ENCODE assay signal across 12 mouse cellular contexts in the genomic region with DNA sequence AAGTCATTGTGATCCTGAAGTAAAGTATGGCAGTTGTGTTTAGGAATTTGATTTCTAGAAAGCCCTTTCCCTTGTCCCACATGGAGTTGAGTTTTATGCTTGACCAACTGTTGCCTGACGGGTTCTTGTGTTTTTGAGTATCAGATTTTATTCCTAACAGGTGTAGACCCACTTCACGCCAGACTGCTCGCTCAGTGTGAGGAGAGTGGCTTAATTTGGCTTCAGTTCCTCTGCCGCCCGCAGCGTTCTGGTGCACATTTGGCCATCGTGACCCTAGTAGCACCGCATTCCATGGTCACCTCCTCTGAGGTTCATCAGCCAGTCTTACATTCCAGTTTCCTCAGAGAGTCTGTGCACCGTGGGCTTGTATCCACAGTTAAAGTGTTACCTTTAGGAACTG.
A peak's percentile ranks its signal among the peaks of the same experiment; 100 is the strongest.
DNase-seq lines count a peak whose midpoint lies in the region; ATAC-seq and TF ChIP-seq lines count a peak whose summit lies in the region.
"Had no signal": no experiment of that assay in that cellular context is flagged by ENCODE, and none has a peak within 500 bp of the region (broad histone marks: within the 10 kb centered on the region; RNA-seq: fewer than 3 reads in every experiment).

No protein-coding gene starts in this region.

- H3K4me1 ChIP-seq in lung, postnatal 0 days (ENCODE audit: insufficient read depth, low read depth, low read length): peaks cover 7% of the 10 kb centered on the region; the same call in 1 of the 2 replicates
- H3K4me1 ChIP-seq in embryonic facial prominence, embryonic 10.5 days: peaks cover 54% of the 10 kb centered on the region
- peaks cover 24% of the 10 kb centered on the region; the same call in 1 of the 2 replicates for H3K4me1 ChIP-seq in kidney, postnatal 0 days (replicated peaks; ENCODE audit: insufficient read depth, low read length)
- peaks cover 12% of the 10 kb centered on the region for H3K4me1 ChIP-seq in midbrain, embryonic 14.5 days (ENCODE audit: control insufficient read depth, insufficient read depth, low read length)

- no peak for TF ChIP-seq EP300 in lung, postnatal 0 days (IDR thresholded peaks at IDR 0.05)

- no peak overlapping the region for H3ac ChIP-seq in myocyte (ENCODE audit: control insufficient read depth, insufficient read length)

- ATAC-seq in lung, postnatal 0 days: peak; percentile 39
- ATAC-seq in kidney, postnatal 0 days (replicated peaks; ENCODE audit: low FRiP score, low read depth): peak; percentile 83
- no peak for ATAC-seq in activated CD4-positive, CD25-positive, alpha-beta regulatory T cell, adult 4 months
- no peak for ATAC-seq in midbrain, embryonic 14.5 days (ENCODE audit: low FRiP score, low TSS enrichment)
- ATAC-seq: inflammation-experienced regulatory T-cells, adult 6 months; liver, embryonic 12.5 days had no signal

- H3K9me3 ChIP-seq in lung, postnatal 0 days (ENCODE audit: low read length): no peaks in the 10 kb centered on the region
- no peaks in the 10 kb centered on the region for H3K9me3 ChIP-seq in embryonic facial prominence, embryonic 10.5 days
- H3K9me3 ChIP-seq in kidney, postnatal 0 days (replicated peaks; ENCODE audit: low read length): no peaks in the 10 kb centered on the region
- no peaks in the 10 kb centered on the region for H3K9me3 ChIP-seq in midbrain, embryonic 14.5 days (ENCODE audit: control insufficient read depth, low read length)
- H3K9me3 ChIP-seq: liver, embryonic 12.5 days had no signal

- 53% methylated on average over 9 of the region's 9 CpGs for WGBS in lung, postnatal 0 days
- WGBS in embryonic facial prominence, embryonic 10.5 days: 47% methylated on average over 9 of the region's 9 CpGs
- WGBS in kidney, postnatal 0 days: 34% methylated on average over 9 of the region's 9 CpGs
- WGBS in midbrain, embryonic 14.5 days: 85% methylated on average over 9 of the region's 9 CpGs

- no peak overlapping the region for H3K4me2 ChIP-seq in lung, postnatal 0 days (replicated peaks; ENCODE audit: low read depth, low read length)
- H3K4me2 ChIP-seq in kidney, postnatal 0 days (ENCODE audit: low read length): no peak overlapping the region
- no peak overlapping the region for H3K4me2 ChIP-seq in myocyte (ENCODE audit: low read depth)
- H3K4me2 ChIP-seq in midbrain, embryonic 14.5 days (ENCODE audit: low read length): no peak overlapping the region
- H3K4me2 ChIP-seq: liver, embryonic 12.5 days had no signal

- TF ChIP-seq CTCF in lung, postnatal 0 days (IDR thresholded peaks at IDR 0.05): no peak
- TF ChIP-seq CTCF in kidney, postnatal 0 days (IDR thresholded peaks at IDR 0.05; ENCODE audit: low read depth): no peak; the same call in 1 of the 2 replicates

- TF ChIP-seq POLR2A in myocyte (IDR thresholded peaks at IDR 0.05; ENCODE audit: insufficient read length, low read depth): no peak

- H3K79me2 ChIP-seq in myocyte (ENCODE audit: control insufficient read depth, insufficient read depth): peaks cover 59% of the 10 kb centered on the region

- H3K9ac ChIP-seq in lung, postnatal 0 days (replicated peaks; ENCODE audit: low read depth): no peak overlapping the region
- H3K9ac ChIP-seq in kidney, postnatal 0 days (ENCODE audit: low read depth, low read length): no peak overlapping the region
- no peak overlapping the region for H3K9ac ChIP-seq in midbrain, embryonic 14.5 days (replicated peaks; ENCODE audit: low read length)
- H3K9ac ChIP-seq: liver, embryonic 12.5 days had no signal

- H3K36me3 ChIP-seq in lung, postnatal 0 days (ENCODE audit: insufficient read depth, low read length): peaks cover 11% of the 10 kb centered on the region
- H3K36me3 ChIP-seq in embryonic facial prominence, embryonic 10.5 days (replicated peaks): peaks cover 14% of the 10 kb centered on the region
- 0 out of 2 replicates have a peak, but pooled peaks cover 2% of the 10 kb centered on the region for H3K36me3 ChIP-seq in kidney, postnatal 0 days (ENCODE audit: insufficient read depth, low read length)
- peaks cover 11% of the 10 kb centered on the region for H3K36me3 ChIP-seq in myocyte (ENCODE audit: control insufficient read depth, insufficient read depth)
- H3K36me3 ChIP-seq in midbrain, embryonic 14.5 days (ENCODE audit: control insufficient read depth, insufficient read depth, low read length): no peaks in the 10 kb centered on the region
- H3K36me3 ChIP-seq: liver, embryonic 12.5 days had no signal

- no peak for DNase-seq in lung, postnatal 0 days (ENCODE audit: low spot score)
- DNase-seq in lung, postnatal 36 days: no peak
- DNase-seq in embryonic facial prominence, embryonic 10.5 days (ENCODE audit: low spot score): peak; percentile 39
- DNase-seq in kidney, postnatal 0 days (ENCODE audit: low spot score): peak; percentile 72
- DNase-seq in left cerebral cortex, adult 9 months (ENCODE audit: low spot score in 2 of 2): no peak
- no peak for DNase-seq in midbrain, embryonic 14.5 days
- DNase-seq: embryo, embryonic 11 days; heart, postnatal 4 days had no signal

- no peak overlapping the region for H3K4me3 ChIP-seq in lung, postnatal 0 days (ENCODE audit: low read depth, low read length)
- no peak overlapping the region for H3K4me3 ChIP-seq in embryonic facial prominence, embryonic 10.5 days
- H3K4me3 ChIP-seq in kidney, postnatal 0 days (replicated peaks; ENCODE audit: low read depth, low read length): no peak overlapping the region
- H3K4me3 ChIP-seq in myocyte: no peak overlapping the region
- H3K4me3 ChIP-seq in midbrain, embryonic 14.5 days (replicated peaks; ENCODE audit: low read depth, low read length): no peak overlapping the region
- H3K4me3 ChIP-seq: liver, embryonic 12.5 days had no signal

- H3K27ac ChIP-seq in lung, postnatal 0 days (ENCODE audit: low read length): peak overlapping the region; percentile 39; the same call in 1 of the 2 replicates
- 0 out of 2 replicates have a peak overlapping the region, but pooled peaks have one; percentile 25 for H3K27ac ChIP-seq in embryonic facial prominence, embryonic 10.5 days (replicated peaks)
- H3K27ac ChIP-seq in kidney, postnatal 0 days: peak overlapping the region; percentile 67
- no peak overlapping the region for H3K27ac ChIP-seq in midbrain, embryonic 14.5 days (replicated peaks; ENCODE audit: low read depth, low read length)
- H3K27ac ChIP-seq: liver, embryonic 12.5 days had no signal

- H3K27me3 ChIP-seq in lung, postnatal 0 days (replicated peaks; ENCODE audit: insufficient read depth, low read length): no peaks in the 10 kb centered on the region
- no peaks in the 10 kb centered on the region for H3K27me3 ChIP-seq in embryonic facial prominence, embryonic 10.5 days (replicated peaks; ENCODE audit: low read depth, poor library complexity, severe bottlenecking)
- H3K27me3 ChIP-seq in kidney, postnatal 0 days (ENCODE audit: insufficient read depth, low read length): no peaks in the 10 kb centered on the region
- H3K27me3 ChIP-seq in myocyte (ENCODE audit: control insufficient read depth, insufficient read depth, insufficient read length): no peaks in the 10 kb centered on the region
- H3K27me3 ChIP-seq in midbrain, embryonic 14.5 days (ENCODE audit: control insufficient read depth, insufficient read depth, low read length): no peaks in the 10 kb centered on the region
- H3K27me3 ChIP-seq: liver, embryonic 12.5 days had no signal

TF ChIP-seq in myocyte, 11 proteins besides CTCF, POLR2A, EP300 and RAD21:
- TF ChIP-seq MYOD1 (IDR thresholded peaks at IDR 0.05; ENCODE audit: control insufficient read depth in 1 of 3, insufficient read length in 2 of 3, low read depth in 2 of 3) (peak; percentile 30 to 89 (median 62)), MYOG (IDR thresholded peaks at IDR 0.05; ENCODE audit: control insufficient read depth in 1 of 3, insufficient read depth in 1 of 3, insufficient read length in 2 of 3, low read depth in 2 of 3) (peak; percentile 63 to 95 (median 72)), CEBPB (IDR thresholded peaks at IDR 0.05; ENCODE audit: insufficient read depth, poor library complexity, severe bottlenecking) (no peak), SRF (IDR thresholded peaks at IDR 0.05; ENCODE audit: control insufficient read depth, insufficient read length, low read depth) (peak; percentile 76), TCF12 (IDR thresholded peaks at IDR 0.05; ENCODE audit: insufficient read depth, poor library complexity, severe bottlenecking) (peak; percentile 80)

Comparison
In these comparisons a context has a peak if more than half of its experiments do, and no peak if none do; other contexts are left out.
1. ATAC-seq: peak in lung, postnatal 0 days (single experiment) and kidney, postnatal 0 days (single experiment); none in activated CD4-positive, CD25-positive, alpha-beta regulatory T cell, adult 4 months (single experiment) and midbrain, embryonic 14.5 days (single experiment).
2. DNase-seq: peak in embryonic facial prominence, embryonic 10.5 days (single experiment) and kidney, postnatal 0 days (single experiment); none in lung, postnatal 0 days (single experiment), lung, postnatal 36 days (single experiment), left cerebral cortex, adult 9 months (0 of 2) and midbrain, embryonic 14.5 days (single experiment).